Mouse (Mus musculus) liver, postnatal 0 days (tissue): ENCODE results near the gene Nav2.

ENCODE experiments used
- CTCF ChIP-seq: sonication (generic); IDR thresholded peaks from 2 replicates; pipeline ENCODE4 v1.5.1; 2016; ENCODE audit warnings: antibody characterized with exemption, low read depth
- EP300 ChIP-seq: IDR thresholded peaks from 2 replicates; pipeline ENCODE4 v1.6.1; 2016; ENCODE audit warnings: antibody characterized with exemption, low read depth, mild to moderate bottlenecking

DNA sequence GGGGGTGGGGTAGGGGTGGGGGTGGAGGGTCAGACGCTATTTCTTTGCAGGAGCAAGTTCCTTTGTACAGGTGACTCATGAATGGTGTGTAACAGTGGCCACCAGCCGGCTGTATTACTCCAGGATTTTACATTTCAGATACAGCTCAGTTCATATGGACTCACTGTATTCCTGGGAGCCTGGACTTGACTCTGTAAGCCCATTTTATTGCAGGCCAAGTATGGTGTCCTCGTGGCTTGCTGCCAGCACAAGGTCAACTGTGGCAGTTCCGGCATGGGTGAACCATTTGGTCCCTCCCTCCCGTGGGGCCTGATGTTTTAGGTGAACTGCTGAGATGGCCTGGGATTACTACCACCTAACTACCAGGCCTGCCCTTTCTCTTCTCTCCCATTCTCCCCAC lies 629.8 kb downstream of the Nav2 start:
- TF ChIP-seq CTCF, result no peak
- TF ChIP-seq EP300, result no peak
